Mouse (Mus musculus) small intestine, adult 2 months (tissue): Measurements from ENCODE around the gene Slc2a13. TPM values are rescaled to one million over a fixed set of nuclear protein-coding genes. Genes with fewer than 3 reads are reported as not detected.
A peak's percentile ranks its signal among the peaks of the same experiment; 100 is the strongest.

Experiments used
- H3K27ac ChIP-seq: fragments of 200-500 bp; 2 replicates; pipeline ENCODE4 v1.5.1; 2012; ENCODE audit warnings: low read depth, low read length, control low read depth, inconsistent platforms; ENCODE audit not compliant: insufficient read depth
- H3K27me3 ChIP-seq: fragments of 200-500 bp; 2 replicates; pipeline ENCODE4 v1.6.1; 2012; ENCODE audit warnings: mild to moderate bottlenecking, moderate library complexity, low read length, inconsistent platforms; ENCODE audit not compliant: control insufficient read depth, insufficient read depth
- H3K36me3 ChIP-seq: fragments of 200-500 bp; 2 replicates; pipeline ENCODE4 v1.6.1; 2012; ENCODE audit warnings: mild to moderate bottlenecking, low read length, control low read depth, inconsistent platforms; ENCODE audit not compliant: control insufficient read depth, insufficient read depth
- H3K4me1 ChIP-seq: fragments of 200-500 bp; 2 replicates; pipeline ENCODE4 v1.6.1; 2012; ENCODE audit warnings: low read length, inconsistent platforms, mixed read lengths; ENCODE audit not compliant: control insufficient read depth, insufficient read depth, insufficient read length
- H3K4me3 ChIP-seq: fragments of 200-500 bp; 2 replicates; pipeline ENCODE4 v1.5.1; 2012; ENCODE audit warnings: low read depth, mild to moderate bottlenecking, control low read depth, inconsistent platforms, low read length, moderate library complexity
- CTCF ChIP-seq: fragments of 200-500 bp; IDR thresholded peaks from 2 replicates; pipeline ENCODE4 v1.5.1; 2012; ENCODE audit warnings: low read depth, mild to moderate bottlenecking, control low read depth, inconsistent platforms, low read length, moderate library complexity, mixed read lengths; ENCODE audit not compliant: insufficient replicate concordance, insufficient read length; ENCODE audit errors: extremely low read depth
- POLR2A ChIP-seq: fragments of 200-500 bp; IDR thresholded peaks from 2 replicates; pipeline ENCODE4 v1.6.1; 2012; ENCODE audit warnings: low read depth, mild to moderate bottlenecking, control low read depth, inconsistent platforms, low read length, moderate library complexity
- WGBS: fragments of 180-500 bp; shearing (Covaris S2); methylation state at CpG from one replicate; pipeline ENCODE4 v1.1.7; 2018; 5-methylcytosine and 5-hydroxymethylcytosine counted together
- polyA plus RNA-seq: library from polyadenylated mRNA; depleted of rRNA; stranded (reverse); fragments of >200 nt; gene quantifications from 2 replicates; pipeline ENCODE4 v1.2.3, GENCODE M21; 2012

The Slc2a13 gene
- polyA plus RNA-seq, 1 experiment = 0.71 TPM

- Histone ChIP-seq H3K27me3 (no peaks in the 10 kb centered on the region), H3K27ac (no peak overlapping the region), H3K4me3 (no peak overlapping the region), H3K4me1 (no peaks in the 10 kb centered on the region), H3K36me3 (no peaks in the 10 kb centered on the region)
- WGBS = 86% methylated on average over 2 of the region's 2 CpGs
- no peak for TF ChIP-seq CTCF
- no peak for TF ChIP-seq POLR2A
Observed at GRCm38 (mm10) chr15:91360495-91360894, 212.6 kb downstream of the Slc2a13 start.

GRCm38 (mm10) chr15:91351006-91351405, 222.1 kb downstream of the Slc2a13 start:
- no peak overlapping the region for H3K27ac ChIP-seq
- H3K36me3 ChIP-seq = no peaks in the 10 kb centered on the region
- no peaks in the 10 kb centered on the region for H3K4me1 ChIP-seq
- no peak overlapping the region for H3K4me3 ChIP-seq
- H3K27me3 ChIP-seq = no peaks in the 10 kb centered on the region
- WGBS = 84% methylated on average over 7 of the region's 7 CpGs
- no peak for TF ChIP-seq POLR2A
- no peak for TF ChIP-seq CTCF

- Histone ChIP-seq H3K4me1 (no peaks in the 10 kb centered on the region), H3K36me3 (no peaks in the 10 kb centered on the region), H3K27ac (no peak overlapping the region), H3K4me3 (no peak overlapping the region), H3K27me3 (no peaks in the 10 kb centered on the region)
- 88% methylated on average over 1 of the region's 1 CpGs for WGBS
- TF ChIP-seq POLR2A (no peak), CTCF (no peak)
Observed at GRCm38 (mm10) chr15:91338350-91338749, 234.7 kb downstream of the Slc2a13 start.

GRCm38 (mm10) chr15:91334416-91334900, 238.6 kb downstream of the Slc2a13 start:
- TF ChIP-seq CTCF (no peak), POLR2A (no peak)
- Histone ChIP-seq H3K36me3 (no peaks in the 10 kb centered on the region), H3K4me1 (no peaks in the 10 kb centered on the region), H3K27ac (no peak overlapping the region), H3K27me3 (no peaks in the 10 kb centered on the region), H3K4me3 (no peak overlapping the region)
- WGBS = 83% methylated on average over 6 of the region's 6 CpGs

GRCm38 (mm10) chr15:91327748-91328147, 245.3 kb downstream of the Slc2a13 start:
- WGBS = 69% methylated on average over 3 of the region's 3 CpGs
- Histone ChIP-seq H3K4me1 (no peaks in the 10 kb centered on the region), H3K27ac (no peak overlapping the region), H3K36me3 (no peaks in the 10 kb centered on the region), H3K27me3 (no peaks in the 10 kb centered on the region), H3K4me3 (no peak overlapping the region)
- no peak for TF ChIP-seq POLR2A
- no peak for TF ChIP-seq CTCF

GRCm38 (mm10) chr15:91327023-91327422, 246.0 kb downstream of the Slc2a13 start:
- Histone ChIP-seq H3K27me3 (no peaks in the 10 kb centered on the region), H3K36me3 (no peaks in the 10 kb centered on the region), H3K4me1 (no peaks in the 10 kb centered on the region), H3K27ac (no peak overlapping the region), H3K4me3 (no peak overlapping the region)
- 73% methylated on average over 4 of the region's 4 CpGs for WGBS
- TF ChIP-seq CTCF = no peak

- Histone ChIP-seq H3K4me3 (no peak overlapping the region), H3K27ac (no peak overlapping the region), H3K27me3 (no peaks in the 10 kb centered on the region), H3K4me1 (no peaks in the 10 kb centered on the region), H3K36me3 (no peaks in the 10 kb centered on the region)
- TF ChIP-seq CTCF (peak; percentile 38; the same call in 1 of the 2 replicates), POLR2A (no peak)
- WGBS = 67% methylated on average over 3 of the region's 3 CpGs
Observed at GRCm38 (mm10) chr15:91319376-91319775, 253.7 kb downstream of the Slc2a13 start.
